Mouse (Mus musculus) kidney, embryonic 15.5 days (tissue): ENCODE measurements around the gene Supt4a. TPM values are rescaled to one million over a fixed set of nuclear protein-coding genes. Genes with fewer than 3 reads are reported as not detected.

Experiments
- microRNA counts: library from miRNA; unstranded; fragments of <30 nt; microRNA quantifications from one replicate; lab custom pipeline; 2016
- microRNA-seq: library from miRNA; unstranded; fragments of <30 nt; microRNA quantifications from one replicate; pipeline ENCODE4, GENCODE M21; 2016
- polyA plus RNA-seq: library from polyadenylated mRNA; unstranded; fragments of >200 nt; fragmentation: Nextera tagmentation; extraction: Ambion mirVana; gene quantifications from 2 replicates; pipeline ENCODE4 v1.2.1, GENCODE M21; 2015

Gene Supt4a
- polyA plus RNA-seq, 1 experiment from 2014 or later, result 164 TPM

MicroRNAs within 50 kb of the gene (microRNA counts, 519-probe panel; counts per million panel counts)
- microRNA mmu-miR-142-3p (lab: Ali Mortazavi, UCI) (3,013 counts per million, percentile 80 among the panel's probes with 10 or more counts), microRNA mmu-miR-142-5p (lab: Ali Mortazavi, UCI) (3,000 counts per million, percentile 79 among the panel's probes with 10 or more counts)

Small RNA genes within 50 kb of the gene (microRNA-seq; reads per million reads assigned to microRNA genes)
- gene Mir142 (not detected), gene Mir142b (not detected)

Other genes with a start within 250 kb of the Supt4a start
- gene Gm11492, start 170.9 kb upstream of the Supt4a start, polyA plus RNA-seq, result not detected in 2 replicates
- gene Sept4, start 168.6 kb upstream of the Supt4a start, polyA plus RNA-seq, result 54.7 and 60.8 TPM in 2 replicates
- gene Mtmr4, start 145.4 kb upstream of the Supt4a start, polyA plus RNA-seq, result 38.5 and 39.4 TPM in 2 replicates
- gene Hsf5, start 120.4 kb upstream of the Supt4a start, polyA plus RNA-seq, result 0.26 TPM in 2 replicates
- gene Rnf43, start 74.8 kb upstream of the Supt4a start, polyA plus RNA-seq, result 6.7 and 6.8 TPM in 2 replicates
- 4.4 and 5.1 TPM in 2 replicates for gene Tspoap1, start 23.0 kb downstream of the Supt4a start, polyA plus RNA-seq
- 4.2 and 5.7 TPM in 2 replicates for gene Mpo, start 56.0 kb downstream of the Supt4a start, polyA plus RNA-seq
- gene Lpo, start 90.7 kb downstream of the Supt4a start, polyA plus RNA-seq, result 0.44 TPM in 1 of 2 replicates, not detected in the other
- 16.9 and 18.7 TPM in 2 replicates for gene Mks1, start 115.7 kb downstream of the Supt4a start, polyA plus RNA-seq
- 0.47 and 0.53 TPM in 2 replicates for gene Epx, start 138.0 kb downstream of the Supt4a start, polyA plus RNA-seq
- gene Olfr462, start 154.7 kb downstream of the Supt4a start, polyA plus RNA-seq, result not detected in 2 replicates
- not detected in 2 replicates for gene Olfr463, start 159.8 kb downstream of the Supt4a start, polyA plus RNA-seq
- not detected in 2 replicates for gene Olfr464, start 183.4 kb downstream of the Supt4a start, polyA plus RNA-seq
- gene Dynll2, start 250.0 kb downstream of the Supt4a start, polyA plus RNA-seq, result 22.9 and 25.0 TPM in 2 replicates